Mouse (Mus musculus) heart, postnatal 0 days (tissue): Measurements from ENCODE around the gene Ahcyl2. TPM values are rescaled to one million over a fixed set of nuclear protein-coding genes. Genes with fewer than 3 reads are reported as not detected.

Source experiments
- ATAC-seq: fragments of 200-750 bp; cut with Nextera tagmentation; 2 replicates; pipeline ENCODE4 v1.8.0; 2017; ENCODE audit warnings: low read depth, moderate number of reproducible peaks, moderate library complexity; ENCODE audit not compliant: insufficient read depth
- DNase-seq: peaks from one replicate; pipeline ENCODE4 v3.0.0-alpha.2; 2016; ENCODE audit warnings: low spot score
- H3K27ac ChIP-seq: fragments of 300-500 bp; sonication (generic); 2 replicates; pipeline ENCODE4 v1.5.1; 2014; ENCODE audit warnings: low read depth, mild to moderate bottlenecking
- H3K27me3 ChIP-seq: fragments of 300-500 bp; sonication (generic); 2 replicates; pipeline ENCODE4 v1.6.1; 2014; ENCODE audit warnings: low read length, mixed read lengths; ENCODE audit not compliant: control insufficient read depth, insufficient read depth
- H3K36me3 ChIP-seq: fragments of 300-500 bp; sonication (generic); replicated peaks from 2 replicates; pipeline ENCODE4 v1.6.1; 2014; ENCODE audit warnings: low read length, mixed read lengths; ENCODE audit not compliant: control insufficient read depth, insufficient read depth
- H3K4me1 ChIP-seq: fragments of 300-500 bp; sonication (generic); 2 replicates; pipeline ENCODE4 v1.6.1; 2014; ENCODE audit warnings: antibody characterized with exemption; ENCODE audit not compliant: control insufficient read depth, insufficient read depth
- H3K4me2 ChIP-seq: fragments of 300-500 bp; sonication (generic); 2 replicates; pipeline ENCODE4 v1.6.1; 2014; ENCODE audit warnings: low read depth, mild to moderate bottlenecking, low read length, moderate library complexity
- H3K4me3 ChIP-seq: fragments of 300-500 bp; sonication (generic); 2 replicates; pipeline ENCODE4 v1.5.1; 2014; ENCODE audit warnings: low read depth, low read length
- H3K9ac ChIP-seq: fragments of 300-500 bp; sonication (generic); replicated peaks from 2 replicates; pipeline ENCODE4 v1.6.1; 2014; ENCODE audit warnings: low read depth, low read length, mixed read lengths
- H3K9me3 ChIP-seq: fragments of 300-500 bp; sonication (generic); replicated peaks from 2 replicates; pipeline ENCODE4 v1.6.1; 2016; ENCODE audit warnings: low read length; ENCODE audit not compliant: control insufficient read depth
- CTCF ChIP-seq: IDR thresholded peaks from 2 replicates; pipeline ENCODE4 v1.5.1; 2016; ENCODE audit warnings: antibody characterized with exemption, control low read depth, low read depth
- EP300 ChIP-seq: IDR thresholded peaks from 2 replicates; pipeline ENCODE4 v1.6.1; 2016; ENCODE audit warnings: antibody characterized with exemption, low read depth
- WGBS: fragments of 180-500 bp; shearing (Covaris S2); extraction: QIAGEN DNeasy Blood & Tissue Kit; methylation state at CpG from one replicate; pipeline ENCODE4 v1.1.7; 2014; 5-methylcytosine and 5-hydroxymethylcytosine counted together
- polyA plus RNA-seq: library from polyadenylated mRNA; unstranded; fragments of >200 nt; fragmentation: Nextera tagmentation; extraction: Ambion mirVana; gene quantifications from 2 replicates; pipeline ENCODE4 v1.2.1, GENCODE M21; 2015
- total RNA-seq: library from RNA; depleted of rRNA; stranded (reverse); fragments of >200 nt; gene quantifications from 2 replicates; pipeline ENCODE4 v1.2.3, GENCODE M21; 2014; ENCODE audit warnings: low replicate concordance

Gene Ahcyl2
- total and polyA plus RNA-seq, 2 experiments from 2014 or later = 3.4 to 31.6 TPM

GRCm38 (mm10) chr6:29828574-29829234 is 60.9 kb downstream of the Ahcyl2 start:
- Histone ChIP-seq H3K27me3 (no peaks in the 10 kb centered on the region), H3K9me3 (no peaks in the 10 kb centered on the region), H3K9ac (no peak overlapping the region), H3K4me1 (0 out of 2 replicates have a peak, but pooled peaks cover 4% of the 10 kb centered on the region), H3K4me2 (no peak overlapping the region), H3K27ac (no peak overlapping the region), H3K36me3 (no peaks in the 10 kb centered on the region), H3K4me3 (no peak overlapping the region)
- no peak for TF ChIP-seq EP300
- TF ChIP-seq CTCF = no peak
- DNase-seq = no peak
- ATAC-seq = no peak
- WGBS = 84% methylated on average over 3 of the region's 3 CpGs

GRCm38 (mm10) chr6:29832356-29832755 is 64.5 kb downstream of the Ahcyl2 start:
- H3K27ac ChIP-seq = no peak overlapping the region

GRCm38 (mm10) chr6:29833117-29833516 is 65.3 kb downstream of the Ahcyl2 start:
- Histone ChIP-seq H3K36me3 (no peaks in the 10 kb centered on the region), H3K4me2 (no peak overlapping the region), H3K27ac (no peak overlapping the region), H3K9me3 (no peaks in the 10 kb centered on the region), H3K27me3 (no peaks in the 10 kb centered on the region), H3K4me3 (no peak overlapping the region), H3K9ac (no peak overlapping the region), H3K4me1 (0 out of 2 replicates have a peak, but pooled peaks cover 4% of the 10 kb centered on the region)
- TF ChIP-seq EP300 = no peak
- no peak for TF ChIP-seq CTCF
- DNase-seq (no peak), ATAC-seq (no peak)
- WGBS = 77% methylated on average over 4 of the region's 4 CpGs

More at GRCm38 (mm10) chr6:29832356-29832755, 64.5 kb downstream of the Ahcyl2 start:
- Histone ChIP-seq H3K36me3 (no peaks in the 10 kb centered on the region), H3K27me3 (no peaks in the 10 kb centered on the region), H3K4me2 (no peak overlapping the region), H3K4me3 (no peak overlapping the region), H3K4me1 (0 out of 2 replicates have a peak, but pooled peaks cover 4% of the 10 kb centered on the region), H3K9ac (no peak overlapping the region), H3K9me3 (no peaks in the 10 kb centered on the region)
- TF ChIP-seq CTCF = no peak
- no peak for TF ChIP-seq EP300
- no peak for ATAC-seq
- 82% methylated on average over 4 of the region's 4 CpGs for WGBS
- no peak for DNase-seq

- DNase-seq (no peak), ATAC-seq (no peak)
- Histone ChIP-seq H3K27me3 (no peaks in the 10 kb centered on the region), H3K36me3 (no peaks in the 10 kb centered on the region), H3K4me2 (no peak overlapping the region), H3K9ac (no peak overlapping the region), H3K4me3 (no peak overlapping the region), H3K9me3 (no peaks in the 10 kb centered on the region), H3K27ac (no peak overlapping the region), H3K4me1 (0 out of 2 replicates have a peak, but pooled peaks cover 4% of the 10 kb centered on the region)
- TF ChIP-seq EP300 (no peak), CTCF (peak; percentile 58)
- 64% methylated on average over 4 of the region's 4 CpGs for WGBS
These were observed 65.9 kb downstream of the Ahcyl2 start for GRCm38 (mm10) chr6:29833568-29834255.

GRCm38 (mm10) chr6:29835543-29836177 is 67.8 kb downstream of the Ahcyl2 start:
- H3K27ac ChIP-seq = no peak overlapping the region
- DNase-seq (no peak), ATAC-seq (no peak)
- H3K36me3 ChIP-seq = no peaks in the 10 kb centered on the region
- H3K9me3 ChIP-seq = no peaks in the 10 kb centered on the region
- H3K9ac ChIP-seq = no peak overlapping the region
- H3K4me1 ChIP-seq = 0 out of 2 replicates have a peak, but pooled peaks cover 4% of the 10 kb centered on the region
- H3K4me3 ChIP-seq = no peak overlapping the region
- WGBS = 66% methylated on average over 3 of the region's 3 CpGs
- no peaks in the 10 kb centered on the region for H3K27me3 ChIP-seq
- TF ChIP-seq CTCF (no peak), EP300 (no peak)
- H3K4me2 ChIP-seq = no peak overlapping the region
